Comparison of ENCODE assay signal across 10 mouse cellular contexts in the genomic region with DNA sequence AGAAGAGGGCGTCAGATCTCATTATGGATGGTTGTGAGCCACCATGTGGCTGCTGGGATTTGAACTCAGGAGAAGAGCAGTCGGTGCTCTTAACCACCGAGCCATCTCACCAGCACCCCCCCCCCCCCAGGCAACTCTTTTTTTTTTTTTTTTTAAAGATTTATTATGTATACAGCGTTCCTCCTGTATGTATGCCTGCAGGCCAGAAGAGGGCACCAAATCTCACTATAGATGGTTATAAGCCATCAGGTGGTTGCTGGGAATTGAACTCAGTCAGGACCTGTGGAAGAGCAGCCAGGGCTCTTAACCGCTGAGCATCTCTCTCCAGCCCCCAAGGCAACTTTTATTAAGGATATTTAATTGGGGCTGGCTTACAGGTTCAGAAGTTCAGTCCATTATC. TPM values are rescaled to one million over a fixed set of nuclear protein-coding genes. Genes with fewer than 3 reads are reported as not detected.
"Had no signal": no experiment of that assay in that cellular context is flagged by ENCODE, and none has a peak within 500 bp of the region (broad histone marks: within the 10 kb centered on the region; RNA-seq: fewer than 3 reads in every experiment).

No protein-coding gene starts in this region.

- H3K4me3 ChIP-seq: limb, embryonic 13.5 days; lung, embryonic 15.5 days; midbrain, embryonic 12.5 days; myocyte; neural tube, embryonic 15.5 days had no signal

- H3K4me2 ChIP-seq: limb, embryonic 13.5 days; lung, embryonic 15.5 days; midbrain, embryonic 12.5 days; neural tube, embryonic 15.5 days had no signal

- H3K27me3 ChIP-seq: limb, embryonic 13.5 days; lung, embryonic 15.5 days; midbrain, embryonic 12.5 days; neural tube, embryonic 15.5 days had no signal

- H3K9ac ChIP-seq: limb, embryonic 13.5 days; lung, embryonic 15.5 days; midbrain, embryonic 12.5 days; neural tube, embryonic 15.5 days had no signal

- DNase-seq: kidney, adult 11 months; kidney, postnatal 36 days; left cerebral cortex, postnatal 4 days; thymus, adult 2 months; thymus, postnatal 25 days had no signal

- H3K27ac ChIP-seq: limb, embryonic 13.5 days; lung, embryonic 15.5 days; midbrain, embryonic 12.5 days; neural tube, embryonic 15.5 days had no signal

- H3K9me3 ChIP-seq: limb, embryonic 13.5 days; lung, embryonic 15.5 days; midbrain, embryonic 12.5 days; neural tube, embryonic 15.5 days had no signal

- H3K4me1 ChIP-seq: lung, embryonic 15.5 days; midbrain, embryonic 12.5 days; neural tube, embryonic 15.5 days had no signal

RNA-seq across cellular contexts. Expression of a gene that starts 5.4 kb away (rescaled TPM):
- polyA plus RNA-seq: myocyte had no signal
